Comparison of ENCODE assay signal across 14 mouse cellular contexts in the genomic region with DNA sequence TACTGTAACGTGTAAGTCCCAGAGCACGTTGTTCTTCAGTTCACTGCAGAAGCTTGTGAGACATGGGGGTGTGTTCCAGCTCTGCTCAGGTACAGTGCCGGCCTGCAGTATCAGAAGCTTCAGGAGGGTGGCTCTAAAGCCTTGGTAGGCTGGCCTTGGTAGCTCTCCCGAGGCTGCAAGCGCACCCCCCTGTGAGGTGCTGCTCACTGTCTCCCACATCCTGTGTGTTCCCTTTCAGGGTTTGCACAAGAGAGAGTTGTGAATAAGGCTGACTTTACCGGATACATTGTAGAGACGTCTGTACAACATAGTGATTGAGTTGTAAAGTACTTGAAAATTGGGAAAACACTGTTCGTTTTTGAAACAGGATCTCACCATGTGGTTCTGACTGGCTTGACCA.
DNase-seq lines count a peak whose midpoint lies in the region; ATAC-seq and TF ChIP-seq lines count a peak whose summit lies in the region.
"Had no signal": no experiment of that assay in that cellular context is flagged by ENCODE, and none has a peak within 500 bp of the region (broad histone marks: within the 10 kb centered on the region; RNA-seq: fewer than 3 reads in every experiment).

No protein-coding gene starts in this region.

- peaks cover 36% of the 10 kb centered on the region for H3K36me3 ChIP-seq in heart, embryonic 12.5 days
- peaks cover 18% of the 10 kb centered on the region; the same call in 1 of the 2 replicates for H3K36me3 ChIP-seq in intestine, postnatal 0 days (ENCODE audit: control insufficient read depth, insufficient read depth)
- H3K36me3 ChIP-seq in thymus, adult 2 months (ENCODE audit: control insufficient read depth, insufficient read depth, low read length), result no peaks in the 10 kb centered on the region

- DNase-seq in heart, adult 18-20 months, result no peak
- peak; percentile 50 to 59 for DNase-seq in CD8-positive naive resting alpha-beta T cell, adult 2 months (ENCODE audit: low read depth in 2 of 2, low spot score in 2 of 2)
- peak; percentile 49 for DNase-seq in thymus, adult 2 months
- DNase-seq in gastrocnemius, postnatal 25 days, result no peak
- no peak for DNase-seq in ovary, postnatal 14 days (ENCODE audit: low spot score)
- DNase-seq in right cerebral cortex, adult 2 months (ENCODE audit: low spot score in 2 of 2), result no peak
- DNase-seq: cerebellum, adult 18-20 months; right cerebral cortex, postnatal 4 days had no signal

- peak overlapping the region; percentile 78; the same call in 1 of the 2 replicates for H3K27ac ChIP-seq in heart, embryonic 12.5 days (ENCODE audit: poor library complexity, severe bottlenecking)
- peak overlapping the region; percentile 75 for H3K27ac ChIP-seq in intestine, postnatal 0 days (ENCODE audit: low read depth, low read length)
- no peak overlapping the region for H3K27ac ChIP-seq in thymus, adult 2 months (ENCODE audit: control insufficient read depth, insufficient read depth, low read length)
- H3K27ac ChIP-seq: forebrain, embryonic 10.5 days; hindbrain, embryonic 13.5 days had no signal

- no peak for TF ChIP-seq POLR2A in thymus, adult 2 months (IDR thresholded peaks at IDR 0.05; ENCODE audit: control insufficient read depth, extremely low read depth, insufficient read depth, low read length, poor library complexity)

- no peak for ATAC-seq in heart, embryonic 12.5 days (ENCODE audit: insufficient number of reproducible peaks, low FRiP score)
- peak; percentile 11; the same call in 1 of the 2 replicates for ATAC-seq in intestine, postnatal 0 days
- ATAC-seq: midbrain, embryonic 16.5 days had no signal

- peak overlapping the region; percentile 60 for H3K4me2 ChIP-seq in heart, embryonic 12.5 days
- peak overlapping the region; percentile 32 for H3K4me2 ChIP-seq in intestine, postnatal 0 days (replicated peaks; ENCODE audit: low read depth)
- H3K4me2 ChIP-seq: hindbrain, embryonic 13.5 days had no signal

- H3K27me3 ChIP-seq in heart, embryonic 12.5 days (replicated peaks), result no peaks in the 10 kb centered on the region
- no peaks in the 10 kb centered on the region for H3K27me3 ChIP-seq in intestine, postnatal 0 days (replicated peaks; ENCODE audit: control insufficient read depth, insufficient read depth, low read length)
- H3K27me3 ChIP-seq in thymus, adult 2 months (ENCODE audit: control insufficient read depth, insufficient read depth, low read length), result no peaks in the 10 kb centered on the region
- H3K27me3 ChIP-seq: CH12.LX; hindbrain, embryonic 13.5 days had no signal

- 0 out of 2 replicates have a peak overlapping the region, but pooled peaks have one; percentile 9 for H3K4me3 ChIP-seq in heart, embryonic 12.5 days
- H3K4me3 ChIP-seq in intestine, postnatal 0 days (ENCODE audit: low read depth, low read length), result no peak overlapping the region
- no peak overlapping the region for H3K4me3 ChIP-seq in thymus, adult 2 months (ENCODE audit: control insufficient read depth, insufficient read depth, low read length)
- H3K4me3 ChIP-seq: forebrain, embryonic 10.5 days; hindbrain, embryonic 13.5 days had no signal

- no peak overlapping the region; the same call in 1 of the 2 replicates for H3K9ac ChIP-seq in heart, embryonic 12.5 days
- H3K9ac ChIP-seq in intestine, postnatal 0 days (ENCODE audit: low read depth, low read length), result no peak overlapping the region
- H3K9ac ChIP-seq: hindbrain, embryonic 13.5 days had no signal

- peaks cover 42% of the 10 kb centered on the region for H3K4me1 ChIP-seq in heart, embryonic 12.5 days (replicated peaks)
- 0 out of 2 replicates have a peak, but pooled peaks cover 2% of the 10 kb centered on the region for H3K4me1 ChIP-seq in intestine, postnatal 0 days (replicated peaks; ENCODE audit: control insufficient read depth, insufficient read depth, low read length)
- H3K4me1 ChIP-seq in thymus, adult 2 months (replicated peaks; ENCODE audit: control insufficient read depth, insufficient read depth, low read length), result peaks cover 21% of the 10 kb centered on the region

- WGBS in heart, embryonic 12.5 days, result 66% methylated on average over 8 of the region's 8 CpGs
- 50% methylated on average over 8 of the region's 8 CpGs for WGBS in intestine, postnatal 0 days
- WGBS in thymus, adult 2 months, result 60% methylated on average over 8 of the region's 8 CpGs

- H3K9me3 ChIP-seq in heart, embryonic 12.5 days (replicated peaks), result no peaks in the 10 kb centered on the region
- H3K9me3 ChIP-seq in intestine, postnatal 0 days (ENCODE audit: control insufficient read depth), result no peaks in the 10 kb centered on the region
- H3K9me3 ChIP-seq: forebrain, embryonic 10.5 days; hindbrain, embryonic 13.5 days had no signal

- peak; percentile 16; the same call in 1 of the 2 replicates for TF ChIP-seq CTCF in intestine, postnatal 0 days (IDR thresholded peaks at IDR 0.05; ENCODE audit: low read depth)
- TF ChIP-seq CTCF in thymus, adult 2 months (IDR thresholded peaks at IDR 0.05; ENCODE audit: borderline replicate concordance, control insufficient read depth, extremely low read depth, insufficient read depth, low read length, poor library complexity), result no peak

Comparison
In these comparisons a context has a peak if more than half of its experiments do, and no peak if none do; other contexts are left out.
1. DNase-seq: peak in CD8-positive naive resting alpha-beta T cell, adult 2 months (2 of 2) and thymus, adult 2 months (single experiment); none in heart, adult 18-20 months (0 of 2), gastrocnemius, postnatal 25 days (single experiment), ovary, postnatal 14 days (single experiment) and right cerebral cortex, adult 2 months (0 of 2).